Mouse (Mus musculus) hindbrain, embryonic 12.5 days (tissue): Measurements from ENCODE around the gene Pik3r1. TPM values are rescaled to one million over a fixed set of nuclear protein-coding genes. Genes with fewer than 3 reads are reported as not detected.

Source experiments
- ATAC-seq: fragments of 200-750 bp; cut with Nextera tagmentation; 2 replicates; pipeline ENCODE4 v1.8.0; 2017; ENCODE audit warnings: moderate TSS enrichment; ENCODE audit not compliant: low FRiP score
- H3K27ac ChIP-seq: fragments of 300-500 bp; sonication (generic); 2 replicates; pipeline ENCODE4 v1.5.1; 2016; ENCODE audit warnings: mild to moderate bottlenecking
- H3K27me3 ChIP-seq: fragments of 300-500 bp; sonication (generic); 2 replicates; pipeline ENCODE4 v1.6.1; 2016; ENCODE audit warnings: mild to moderate bottlenecking
- H3K36me3 ChIP-seq: fragments of 300-500 bp; sonication (generic); 2 replicates; pipeline ENCODE4 v1.6.1; 2016; ENCODE audit warnings: mild to moderate bottlenecking
- H3K4me1 ChIP-seq: fragments of 300-500 bp; sonication (generic); 2 replicates; pipeline ENCODE4 v1.6.1; 2016
- H3K4me2 ChIP-seq: fragments of 300-500 bp; sonication (generic); replicated peaks from 2 replicates; pipeline ENCODE4 v1.6.1; 2016; ENCODE audit warnings: mild to moderate bottlenecking
- H3K4me3 ChIP-seq: fragments of 300-500 bp; sonication (generic); 2 replicates; pipeline ENCODE4 v1.5.1; 2016; ENCODE audit warnings: mild to moderate bottlenecking
- H3K9ac ChIP-seq: fragments of 300-500 bp; sonication (generic); 2 replicates; pipeline ENCODE4 v1.6.1; 2016; ENCODE audit warnings: mild to moderate bottlenecking, moderate library complexity
- H3K9me3 ChIP-seq: fragments of 300-500 bp; sonication (generic); replicated peaks from 2 replicates; pipeline ENCODE4 v1.6.1; 2016; ENCODE audit warnings: mild to moderate bottlenecking
- WGBS: fragments of 180-500 bp; shearing (Covaris S2); methylation state at CpG from one replicate; pipeline ENCODE4 v1.1.7; 2016; 5-methylcytosine and 5-hydroxymethylcytosine counted together
- polyA plus RNA-seq: library from polyadenylated mRNA; unstranded; fragments of >200 nt; fragmentation: Nextera tagmentation; extraction: Ambion mirVana; gene quantifications from 2 replicates; pipeline ENCODE4 v1.2.1, GENCODE M21; 2016

The Pik3r1 gene
- polyA plus RNA-seq, 1 experiment from 2014 or later: 31.4 TPM

DNA sequence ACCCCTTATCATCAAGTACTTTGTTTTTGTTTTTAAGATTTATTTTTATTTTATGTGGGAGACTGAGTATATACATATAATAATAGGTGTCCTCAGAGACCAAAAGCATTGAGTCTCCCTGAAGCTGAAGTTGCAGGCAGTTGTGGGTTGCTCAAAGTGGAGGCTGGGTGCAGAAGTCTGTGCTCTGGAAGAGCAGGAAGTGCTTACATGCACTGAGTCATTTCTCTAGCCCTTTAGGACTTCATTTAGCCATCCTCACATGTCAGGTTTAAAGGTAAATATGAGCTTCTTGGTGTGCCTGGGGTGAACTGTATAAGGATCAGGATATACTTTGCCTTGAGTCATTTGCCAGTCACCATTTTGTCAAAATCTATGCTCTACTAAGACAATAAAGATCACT lies 133.6 kb downstream of the Pik3r1 start:
- H3K27me3 ChIP-seq: no peaks in the 10 kb centered on the region
- H3K36me3 ChIP-seq: no peaks in the 10 kb centered on the region
- H3K4me3 ChIP-seq: no peak overlapping the region
- H3K9ac ChIP-seq: no peak overlapping the region
- H3K27ac ChIP-seq: no peak overlapping the region
- H3K4me1 ChIP-seq: no peaks in the 10 kb centered on the region
- ATAC-seq: no peak
- no peaks in the 10 kb centered on the region for H3K9me3 ChIP-seq
- H3K4me2 ChIP-seq: no peak overlapping the region

DNA sequence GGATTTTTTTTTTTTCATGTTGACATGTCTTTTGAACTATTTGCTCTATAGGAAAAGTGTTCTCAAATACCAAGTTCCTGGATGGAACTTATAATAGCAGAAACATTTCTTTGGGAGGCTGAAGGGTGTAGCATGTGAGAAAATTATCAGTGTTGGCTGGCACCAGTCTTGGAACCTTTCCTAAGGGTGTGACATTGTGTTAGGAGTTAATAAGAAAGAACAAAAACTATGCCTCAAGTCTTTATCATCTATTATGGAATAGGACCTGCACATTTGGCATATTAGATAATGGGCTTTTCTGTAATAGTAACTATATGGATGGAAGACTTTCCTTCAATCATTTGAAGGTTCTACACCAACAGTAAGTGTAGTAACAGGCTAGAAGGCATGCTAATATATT lies 134.4 kb downstream of the Pik3r1 start:
- H3K27ac ChIP-seq: no peak overlapping the region
- H3K4me2 ChIP-seq: no peak overlapping the region
- no peaks in the 10 kb centered on the region for H3K9me3 ChIP-seq
- no peak overlapping the region for H3K9ac ChIP-seq
- no peaks in the 10 kb centered on the region for H3K36me3 ChIP-seq
- no peaks in the 10 kb centered on the region for H3K4me1 ChIP-seq
- H3K27me3 ChIP-seq: no peaks in the 10 kb centered on the region
- no peak overlapping the region for H3K4me3 ChIP-seq
- no peak for ATAC-seq

DNA sequence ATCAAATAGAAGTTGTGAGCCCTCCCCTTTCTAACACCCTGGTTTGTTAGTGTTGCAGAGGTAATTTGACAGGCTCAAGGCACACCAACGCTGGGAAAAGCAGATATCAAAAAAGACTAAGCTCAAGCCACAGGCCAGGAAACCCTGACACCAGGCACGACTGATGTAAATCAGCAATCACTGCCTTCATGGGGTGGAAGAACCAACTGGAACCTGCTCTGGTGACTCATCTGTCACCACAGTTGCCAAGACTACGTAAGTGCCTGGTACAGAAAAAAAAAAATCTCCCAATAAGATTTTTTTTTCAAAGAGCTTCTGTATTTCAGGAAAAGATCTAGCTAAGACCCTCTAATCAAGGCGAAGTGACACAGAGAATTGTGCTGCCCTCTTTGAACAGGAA lies 135.2 kb downstream of the Pik3r1 start:
- no peak overlapping the region for H3K27ac ChIP-seq
- no peaks in the 10 kb centered on the region for H3K4me1 ChIP-seq
- H3K27me3 ChIP-seq: no peaks in the 10 kb centered on the region
- WGBS: 76% methylated on average over 4 of the region's 4 CpGs
- ATAC-seq: no peak
- H3K4me3 ChIP-seq: no peak overlapping the region
- H3K9me3 ChIP-seq: no peaks in the 10 kb centered on the region
- no peak overlapping the region for H3K9ac ChIP-seq
- H3K36me3 ChIP-seq: no peaks in the 10 kb centered on the region
- no peak overlapping the region for H3K4me2 ChIP-seq

DNA sequence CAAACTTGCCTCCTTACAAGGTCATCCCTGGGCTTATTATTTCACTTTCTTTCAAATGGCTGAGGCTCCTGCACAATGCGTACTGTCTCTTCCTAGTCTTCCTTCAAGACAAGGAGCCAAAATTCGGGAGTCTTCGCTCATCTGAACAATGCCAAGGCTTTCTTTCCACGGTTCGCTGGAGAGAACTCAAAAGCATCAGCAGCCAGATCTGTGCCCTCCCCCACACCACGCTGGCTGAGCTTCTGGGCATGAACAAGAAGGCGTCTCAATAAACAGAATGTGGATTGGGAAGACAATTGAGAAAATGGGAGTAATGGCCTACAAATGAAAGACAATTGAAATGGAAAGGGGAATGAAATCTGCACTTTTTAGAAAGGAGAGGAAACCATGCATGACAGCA lies 136.5 kb downstream of the Pik3r1 start:
- H3K4me3 ChIP-seq: no peak overlapping the region
- WGBS: 34% methylated on average over 7 of the region's 7 CpGs
- H3K27ac ChIP-seq: no peak overlapping the region
- no peak overlapping the region for H3K4me2 ChIP-seq
- no peaks in the 10 kb centered on the region for H3K4me1 ChIP-seq
- H3K36me3 ChIP-seq: no peaks in the 10 kb centered on the region
- no peaks in the 10 kb centered on the region for H3K27me3 ChIP-seq
- ATAC-seq: no peak
- H3K9ac ChIP-seq: no peak overlapping the region
- no peaks in the 10 kb centered on the region for H3K9me3 ChIP-seq
